Mouse (Mus musculus): ENCODE measurements around the gene Fdx1. TPM values are rescaled to one million over a fixed set of nuclear protein-coding genes. Genes with fewer than 3 reads are reported as not detected.
A peak's percentile ranks its signal among the peaks of the same experiment; 100 is the strongest.

The Fdx1 gene
- polyA plus RNA-seq, 1 experiment from 2014 or later: 30.3 TPM

GRCm38 (mm10) chr9:51990828-51991227 lies 27.5 kb upstream of the Fdx1 start:
- no peak for ATAC-seq (ENCODE audit: low read depth)
- Histone ChIP-seq H3K36me3 (no peaks in the 10 kb centered on the region), H3K9ac (no peak overlapping the region), H3K4me2 (no peak overlapping the region), H3K9me3 (replicated peaks) (no peaks in the 10 kb centered on the region), H3K4me3 (replicated peaks) (no peak overlapping the region), H3K27ac (no peak overlapping the region), H3K27me3 (no peaks in the 10 kb centered on the region), H3K4me1 (replicated peaks) (0 out of 2 replicates have a peak, but pooled peaks cover 4% of the 10 kb centered on the region)
- WGBS (ENCODE audit: insufficient replicate concordance): 26% methylated on average over 2 of the region's 2 CpGs
- DNase-seq: peak; percentile 13

GRCm38 (mm10) chr9:51985493-51986099 lies 22.2 kb upstream of the Fdx1 start:
- no peaks in the 10 kb centered on the region for H3K27me3 ChIP-seq

GRCm38 (mm10) chr9:51981131-51981530 lies 17.8 kb upstream of the Fdx1 start:
- Histone ChIP-seq H3K4me3 (replicated peaks) (no peak overlapping the region), H3K36me3 (no peaks in the 10 kb centered on the region), H3K9ac (no peak overlapping the region), H3K27ac (no peak overlapping the region), H3K4me1 (replicated peaks) (no peaks in the 10 kb centered on the region), H3K27me3 (no peaks in the 10 kb centered on the region), H3K4me2 (no peak overlapping the region), H3K9me3 (replicated peaks) (no peaks in the 10 kb centered on the region)
- 50% methylated on average over 1 of the region's 1 CpGs for WGBS (ENCODE audit: insufficient replicate concordance)
- no peak for DNase-seq
- ATAC-seq (ENCODE audit: low read depth): no peak

More at GRCm38 (mm10) chr9:51985493-51986099, 22.2 kb upstream of the Fdx1 start:
- no peaks in the 10 kb centered on the region for H3K36me3 ChIP-seq
- no peak overlapping the region for H3K9ac ChIP-seq
- H3K9me3 ChIP-seq (replicated peaks): no peaks in the 10 kb centered on the region
- no peak for DNase-seq
- no peak overlapping the region for H3K27ac ChIP-seq
- H3K4me2 ChIP-seq: no peak overlapping the region
- 74% methylated on average over 11 of the region's 11 CpGs for whole genome bisulfite sequencing (ENCODE audit: insufficient replicate concordance)
- ATAC-seq (ENCODE audit: low read depth): no peak
- no peaks in the 10 kb centered on the region for H3K4me1 ChIP-seq (replicated peaks)
- H3K4me3 ChIP-seq (replicated peaks): no peak overlapping the region

GRCm38 (mm10) chr9:51979301-51979700 lies 15.9 kb upstream of the Fdx1 start:
- Histone ChIP-seq H3K27me3 (no peaks in the 10 kb centered on the region), H3K36me3 (no peaks in the 10 kb centered on the region), H3K4me3 (replicated peaks) (no peak overlapping the region), H3K4me2 (no peak overlapping the region), H3K9ac (no peak overlapping the region), H3K27ac (no peak overlapping the region), H3K4me1 (replicated peaks) (no peaks in the 10 kb centered on the region), H3K9me3 (replicated peaks) (no peaks in the 10 kb centered on the region)
- 81% methylated on average over 6 of the region's 6 CpGs for WGBS (ENCODE audit: insufficient replicate concordance)
- ATAC-seq (ENCODE audit: low read depth): no peak
- DNase-seq: no peak

GRCm38 (mm10) chr9:51978545-51979259 lies 15.3 kb upstream of the Fdx1 start:
- Histone ChIP-seq H3K4me2 (no peak overlapping the region), H3K27me3 (no peaks in the 10 kb centered on the region), H3K36me3 (no peaks in the 10 kb centered on the region)

GRCm38 (mm10) chr9:51977439-51978000 lies 14.2 kb upstream of the Fdx1 start:
- DNase-seq (peak; percentile 34), ATAC-seq (ENCODE audit: low read depth) (peak; percentile 64)
- Histone ChIP-seq H3K4me2 (no peak overlapping the region), H3K9me3 (replicated peaks) (no peaks in the 10 kb centered on the region), H3K36me3 (no peaks in the 10 kb centered on the region), H3K4me3 (replicated peaks) (no peak overlapping the region), H3K27me3 (no peaks in the 10 kb centered on the region), H3K4me1 (replicated peaks) (no peaks in the 10 kb centered on the region), H3K9ac (no peak overlapping the region), H3K27ac (no peak overlapping the region)
- 39% methylated on average over 5 of the region's 5 CpGs for WGBS (ENCODE audit: insufficient replicate concordance)

More at GRCm38 (mm10) chr9:51978545-51979259, 15.3 kb upstream of the Fdx1 start:
- no peak overlapping the region for H3K4me3 ChIP-seq (replicated peaks)
- ATAC-seq (ENCODE audit: low read depth): 0 out of 2 replicates have a peak, but pooled peaks have one; percentile 15
- no peak overlapping the region for H3K27ac ChIP-seq
- DNase-seq: no peak
- WGBS (ENCODE audit: insufficient replicate concordance): 78% methylated on average over 6 of the region's 6 CpGs
- no peaks in the 10 kb centered on the region for H3K9me3 ChIP-seq (replicated peaks)
- H3K9ac ChIP-seq: no peak overlapping the region
- H3K4me1 ChIP-seq (replicated peaks): no peaks in the 10 kb centered on the region

GRCm38 (mm10) chr9:51974871-51975270 lies 11.5 kb upstream of the Fdx1 start:
- Histone ChIP-seq H3K27ac (no peak overlapping the region), H3K9ac (no peak overlapping the region), H3K36me3 (no peaks in the 10 kb centered on the region), H3K4me1 (replicated peaks) (no peaks in the 10 kb centered on the region), H3K9me3 (replicated peaks) (no peaks in the 10 kb centered on the region), H3K4me3 (replicated peaks) (no peak overlapping the region), H3K4me2 (no peak overlapping the region), H3K27me3 (no peaks in the 10 kb centered on the region)
- 52% methylated on average over 4 of the region's 4 CpGs for WGBS (ENCODE audit: insufficient replicate concordance)
- ATAC-seq (ENCODE audit: low read depth) (no peak), DNase-seq (no peak)

GRCm38 (mm10) chr9:51973846-51974245 lies 10.5 kb upstream of the Fdx1 start:
- Histone ChIP-seq H3K27me3 (no peaks in the 10 kb centered on the region), H3K36me3 (no peaks in the 10 kb centered on the region), H3K9ac (no peak overlapping the region), H3K4me2 (no peak overlapping the region), H3K9me3 (replicated peaks) (no peaks in the 10 kb centered on the region), H3K27ac (no peak overlapping the region), H3K4me1 (replicated peaks) (no peaks in the 10 kb centered on the region), H3K4me3 (replicated peaks) (no peak overlapping the region)
- no peak for ATAC-seq (ENCODE audit: low read depth)
- no peak for DNase-seq
- WGBS (ENCODE audit: insufficient replicate concordance): 28% methylated on average over 3 of the region's 3 CpGs

GRCm38 (mm10) chr9:51966373-51966772 lies 3.0 kb upstream of the Fdx1 start:
- ATAC-seq (ENCODE audit: low read depth): no peak
- Histone ChIP-seq H3K9ac (no peak overlapping the region), H3K4me3 (replicated peaks) (no peak overlapping the region), H3K27ac (no peak overlapping the region), H3K36me3 (no peaks in the 10 kb centered on the region), H3K27me3 (no peaks in the 10 kb centered on the region), H3K4me1 (replicated peaks) (0 out of 2 replicates have a peak, but pooled peaks cover 18% of the 10 kb centered on the region), H3K9me3 (replicated peaks) (no peaks in the 10 kb centered on the region), H3K4me2 (no peak overlapping the region)
- no peak for DNase-seq

- 61% methylated on average over 6 of the region's 6 CpGs for WGBS (ENCODE audit: insufficient replicate concordance)
These were observed 754 bp upstream of the Fdx1 start for GRCm38 (mm10) chr9:51964110-51964509.

GRCm38 (mm10) chr9:51961190-51961909 lies 2.0 kb downstream of the Fdx1 start:
- Histone ChIP-seq H3K36me3 (no peaks in the 10 kb centered on the region; the same call in 1 of the 2 replicates), H3K27me3 (no peaks in the 10 kb centered on the region), H3K4me3 (replicated peaks) (no peak overlapping the region), H3K27ac (no peak overlapping the region), H3K9ac (no peak overlapping the region), H3K4me1 (replicated peaks) (0 out of 2 replicates have a peak, but pooled peaks cover 18% of the 10 kb centered on the region), H3K4me2 (no peak overlapping the region), H3K9me3 (replicated peaks) (no peaks in the 10 kb centered on the region)
- no peak for ATAC-seq (ENCODE audit: low read depth)
- DNase-seq: no peak
- WGBS (ENCODE audit: insufficient replicate concordance): 67% methylated on average over 6 of the region's 6 CpGs

More at GRCm38 (mm10) chr9:51964110-51964509, 754 bp upstream of the Fdx1 start:
- no peak for DNase-seq
- ATAC-seq (ENCODE audit: low read depth): no peak
- Histone ChIP-seq H3K36me3 (no peaks in the 10 kb centered on the region), H3K9ac (no peak overlapping the region), H3K4me2 (no peak overlapping the region), H3K4me3 (replicated peaks) (no peak overlapping the region), H3K9me3 (replicated peaks) (no peaks in the 10 kb centered on the region), H3K4me1 (replicated peaks) (0 out of 2 replicates have a peak, but pooled peaks cover 18% of the 10 kb centered on the region), H3K27ac (no peak overlapping the region), H3K27me3 (no peaks in the 10 kb centered on the region)

Measured in liver, embryonic 13.5 days (tissue).